Mouse (Mus musculus) megakaryocyte, embryonic 14.5 days (primary cell): ENCODE results near the gene Saxo1. TPM values are rescaled to one million over a fixed set of nuclear protein-coding genes. Genes with fewer than 3 reads are reported as not detected.

ENCODE experiments used
- H3K27me3 ChIP-seq: replicated peaks from 2 replicates; pipeline ENCODE3; 2012; ENCODE audit warnings: inconsistent platforms
- H3K36me3 ChIP-seq: replicated peaks from 2 replicates; pipeline ENCODE3; 2012; ENCODE audit warnings: low read length, inconsistent platforms, mixed read lengths
- H3K4me1 ChIP-seq: 2 replicates; pipeline ENCODE4 v1.6.1; 2012; ENCODE audit warnings: inconsistent platforms
- H3K4me3 ChIP-seq: replicated peaks from 2 replicates; pipeline ENCODE3; 2012; ENCODE audit warnings: moderate library complexity, mild to moderate bottlenecking, inconsistent platforms
- H3K9me3 ChIP-seq: 2 replicates; pipeline ENCODE4 v1.6.1; 2012; ENCODE audit warnings: inconsistent platforms
- FLI1 ChIP-seq: IDR thresholded peaks from 2 replicates; pipeline ENCODE4 v1.6.1; 2012; ENCODE audit warnings: low read length, inconsistent platforms, mixed read lengths
- GATA1 ChIP-seq: IDR thresholded peaks from 3 replicates; pipeline ENCODE4 v1.6.1; 2012; ENCODE audit warnings: mixed read lengths, low read length, inconsistent platforms, borderline replicate concordance
- polyA plus RNA-seq: library from polyadenylated mRNA; stranded (reverse); fragments of >175 nt; gene quantifications from 2 replicates; pipeline ENCODE4 v1.2.3, GENCODE M21; 2012; ENCODE audit warnings: low replicate concordance; ENCODE audit not compliant: insufficient read depth

Gene Saxo1
- polyA plus RNA-seq, 1 experiment: not detected

- no peak overlapping the region for H3K4me3 ChIP-seq
- peaks cover 4% of the 10 kb centered on the region for H3K4me1 ChIP-seq
- no peak for TF ChIP-seq GATA1
- TF ChIP-seq FLI1: no peak
- H3K36me3 ChIP-seq: no peaks in the 10 kb centered on the region
- H3K27me3 ChIP-seq: no peaks in the 10 kb centered on the region
- no peaks in the 10 kb centered on the region for H3K9me3 ChIP-seq
Observed at GRCm38 (mm10) chr4:86489128-86489527, 69.0 kb downstream of the Saxo1 start.

DNA sequence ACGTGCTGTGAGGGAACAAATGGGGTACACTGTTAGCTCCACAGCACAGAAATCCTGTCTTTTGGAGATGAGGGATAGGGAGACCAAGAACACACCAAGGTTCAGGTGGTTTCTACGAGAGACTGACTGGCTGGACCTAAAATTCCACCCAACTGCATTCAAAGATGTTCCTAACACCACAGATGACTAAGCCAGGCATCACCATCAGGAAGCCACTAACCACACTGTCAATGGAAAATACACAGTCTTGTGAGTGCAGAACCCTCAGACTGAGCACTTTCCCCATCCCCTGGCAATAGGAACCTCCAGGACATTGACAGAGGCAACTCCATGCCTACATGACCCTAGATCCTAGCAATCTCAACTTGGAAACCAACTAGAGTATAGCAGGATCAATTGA lies 71.2 kb downstream of the Saxo1 start:
- H3K4me1 ChIP-seq: peaks cover 4% of the 10 kb centered on the region
- no peaks in the 10 kb centered on the region for H3K36me3 ChIP-seq
- H3K4me3 ChIP-seq: no peak overlapping the region
- H3K27me3 ChIP-seq: no peaks in the 10 kb centered on the region
- TF ChIP-seq FLI1: no peak
- no peak for TF ChIP-seq GATA1
- no peaks in the 10 kb centered on the region for H3K9me3 ChIP-seq

- Histone ChIP-seq H3K27me3 (no peaks in the 10 kb centered on the region), H3K4me1 (peaks cover 4% of the 10 kb centered on the region), H3K4me3 (no peak overlapping the region), H3K9me3 (no peaks in the 10 kb centered on the region), H3K36me3 (no peaks in the 10 kb centered on the region)
- TF ChIP-seq FLI1: no peak
- TF ChIP-seq GATA1: no peak
Observed at GRCm38 (mm10) chr4:86486491-86486890, 71.6 kb downstream of the Saxo1 start.

DNA sequence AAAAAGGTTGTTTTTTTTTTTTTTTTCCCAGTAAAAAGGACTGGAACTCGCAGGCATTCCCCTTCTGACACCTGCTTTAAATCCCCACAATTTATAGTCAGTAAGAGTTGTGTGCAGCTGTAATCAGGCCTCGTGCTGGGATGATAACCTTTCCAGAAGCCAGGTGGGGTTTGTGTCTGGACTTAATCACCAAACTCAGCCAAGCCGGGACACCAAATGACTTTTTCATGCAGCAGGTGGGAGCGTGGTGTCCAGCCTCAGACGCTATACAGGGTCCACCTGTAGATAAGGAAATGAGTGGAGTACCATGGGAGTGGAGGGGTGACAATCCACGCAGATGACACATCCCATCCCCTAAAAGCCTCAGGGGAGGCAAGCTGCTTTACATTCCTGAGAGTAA lies 73.1 kb downstream of the Saxo1 start:
- Histone ChIP-seq H3K27me3 (no peaks in the 10 kb centered on the region), H3K4me3 (no peak overlapping the region), H3K36me3 (no peaks in the 10 kb centered on the region), H3K4me1 (peaks cover 4% of the 10 kb centered on the region), H3K9me3 (no peaks in the 10 kb centered on the region)
- TF ChIP-seq GATA1 (no peak), FLI1 (no peak)

GRCm38 (mm10) chr4:86483686-86484085 lies 74.4 kb downstream of the Saxo1 start:
- Histone ChIP-seq H3K36me3 (no peaks in the 10 kb centered on the region), H3K4me1 (peaks cover 4% of the 10 kb centered on the region), H3K27me3 (no peaks in the 10 kb centered on the region), H3K4me3 (no peak overlapping the region), H3K9me3 (no peaks in the 10 kb centered on the region)
- TF ChIP-seq GATA1 (no peak), FLI1 (no peak)

DNA sequence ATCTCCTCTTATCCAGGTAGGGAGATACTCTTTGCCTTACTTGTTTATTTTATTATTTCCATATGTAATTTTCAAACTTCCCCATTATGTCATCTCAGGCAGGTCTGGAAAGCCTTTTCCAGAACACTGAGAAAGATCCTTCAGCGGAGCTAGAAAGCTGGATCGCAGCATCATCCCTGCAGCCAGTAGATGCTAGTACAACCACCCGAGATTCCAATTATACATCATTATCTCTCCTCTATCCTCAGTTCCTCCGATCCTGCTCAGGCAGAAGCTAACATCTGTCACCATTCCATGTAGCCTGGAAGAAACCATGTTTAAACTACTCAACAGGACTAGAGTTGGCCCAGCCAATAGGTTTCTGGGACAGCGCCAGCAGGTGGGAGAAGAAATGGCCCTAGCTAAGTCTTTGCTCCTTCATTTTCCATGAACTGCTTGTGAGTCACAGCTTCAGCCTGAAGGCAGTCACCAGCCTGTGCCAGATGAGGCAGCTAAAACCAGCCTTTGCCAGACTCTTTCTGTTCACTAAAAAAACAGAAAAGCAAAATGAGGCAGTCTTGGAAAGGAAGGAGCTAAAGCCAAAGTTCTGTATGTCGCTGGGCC lies 75.0 kb downstream of the Saxo1 start:
- H3K36me3 ChIP-seq: no peaks in the 10 kb centered on the region
- H3K4me3 ChIP-seq: no peak overlapping the region
- H3K27me3 ChIP-seq: no peaks in the 10 kb centered on the region
- TF ChIP-seq FLI1 (no peak), GATA1 (no peak)
- no peaks in the 10 kb centered on the region for H3K9me3 ChIP-seq
- H3K4me1 ChIP-seq: peaks cover 4% of the 10 kb centered on the region

DNA sequence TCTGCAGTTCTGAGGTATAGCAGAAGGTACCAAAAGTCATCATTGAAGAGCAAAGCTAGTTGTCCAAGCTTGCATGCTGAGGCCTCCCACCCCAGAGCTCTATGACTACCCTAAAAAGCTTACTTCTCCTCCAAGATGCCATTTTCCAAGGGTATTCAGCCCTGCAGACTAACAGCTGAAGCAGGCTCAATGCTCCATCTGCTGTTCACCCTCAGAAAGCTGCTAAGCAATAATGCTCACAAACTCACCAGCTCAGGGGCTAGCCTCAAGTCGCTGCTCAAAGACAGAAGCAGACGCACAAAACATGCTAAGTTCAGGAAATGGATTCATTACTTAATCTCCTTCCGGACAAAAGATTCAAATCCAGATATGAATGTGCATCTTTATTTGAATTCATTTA lies 77.2 kb downstream of the Saxo1 start:
- no peaks in the 10 kb centered on the region for H3K27me3 ChIP-seq
- no peaks in the 10 kb centered on the region for H3K36me3 ChIP-seq
- no peaks in the 10 kb centered on the region for H3K4me1 ChIP-seq
- TF ChIP-seq GATA1 (no peak), FLI1 (no peak)
- no peaks in the 10 kb centered on the region for H3K9me3 ChIP-seq
- no peak overlapping the region for H3K4me3 ChIP-seq

- Histone ChIP-seq H3K27me3 (no peaks in the 10 kb centered on the region), H3K4me3 (no peak overlapping the region), H3K4me1 (no peaks in the 10 kb centered on the region), H3K36me3 (no peaks in the 10 kb centered on the region), H3K9me3 (no peaks in the 10 kb centered on the region; the same call in 1 of the 2 replicates)
- no peak for TF ChIP-seq GATA1
- no peak for TF ChIP-seq FLI1
Observed at GRCm38 (mm10) chr4:86464808-86465207, 93.3 kb downstream of the Saxo1 start.

GRCm38 (mm10) chr4:86450468-86450867 lies 107.7 kb downstream of the Saxo1 start:
- H3K4me1 ChIP-seq: no peaks in the 10 kb centered on the region
- no peak overlapping the region for H3K4me3 ChIP-seq
- no peaks in the 10 kb centered on the region for H3K36me3 ChIP-seq
- TF ChIP-seq FLI1: no peak
- no peak for TF ChIP-seq GATA1
- H3K9me3 ChIP-seq: no peaks in the 10 kb centered on the region; the same call in 1 of the 2 replicates
- no peaks in the 10 kb centered on the region for H3K27me3 ChIP-seq

- Histone ChIP-seq H3K4me1 (no peaks in the 10 kb centered on the region), H3K4me3 (no peak overlapping the region), H3K27me3 (no peaks in the 10 kb centered on the region), H3K36me3 (no peaks in the 10 kb centered on the region), H3K9me3 (0 out of 2 replicates have a peak, but pooled peaks cover 7% of the 10 kb centered on the region)
- TF ChIP-seq GATA1 (no peak), FLI1 (no peak)
Observed at GRCm38 (mm10) chr4:86436336-86436735, 121.8 kb downstream of the Saxo1 start.
